Mouse (Mus musculus) left cerebral cortex, adult 8-10 months (tissue): ENCODE results near the gene Rps9. TPM values are rescaled to one million over a fixed set of nuclear protein-coding genes. Genes with fewer than 3 reads are reported as not detected.

Experiments
- DNase-seq, 2 experiments: peaks; one replicate each; pipeline ENCODE4 v3.0.0; 2022; ENCODE audit warnings: low spot score in 2 of 2
- total RNA-seq, 4 experiments: library from RNA; stranded (reverse); gene quantifications; 2 replicates each; pipeline ENCODE4 v1.2.4; 2022

Rps9 gene
- total RNA-seq: 100 to 1,000 TPM; 334 to 440 (median 376) TPM

DNA sequence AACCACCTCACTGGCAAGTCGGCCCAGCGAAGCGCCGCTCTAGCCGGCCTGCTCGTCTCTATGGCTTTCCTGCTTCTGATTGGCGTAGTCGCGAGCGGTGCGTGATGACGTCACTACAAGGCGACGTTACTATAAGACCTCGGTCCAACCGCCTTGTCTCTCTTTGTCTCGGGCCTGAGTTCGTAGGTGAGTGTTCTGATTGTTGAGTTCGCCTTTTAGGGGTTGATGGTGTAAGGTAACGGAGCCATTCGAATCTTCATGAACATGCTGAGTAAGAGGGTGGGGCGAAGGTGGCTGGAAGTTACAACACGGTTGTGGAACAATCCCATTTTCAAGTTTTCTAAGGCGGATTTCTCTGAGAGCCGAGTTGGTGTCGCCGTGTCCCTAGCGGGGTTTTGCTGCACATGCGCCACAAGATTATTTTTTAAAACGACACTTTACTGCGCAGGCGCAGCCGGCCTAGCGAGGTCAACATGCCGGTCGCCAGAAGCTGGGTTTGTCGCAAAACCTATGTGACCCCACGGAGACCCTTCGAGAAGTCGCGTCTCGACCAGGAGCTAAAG is at the start of gene Rps9:
Gene Rps9, plus strand, starts transcription at position 115 of the 563 bp plus-strand sequence.
- DNase-seq: peak; percentile 96 to 98

- DNase-seq: no peak
Observed at GRCm38 (mm10) chr7:3656966-3657365, 46.8 kb upstream of the Rps9 start.

- DNase-seq: no peak
Observed at GRCm38 (mm10) chr7:3658578-3658977, 45.2 kb upstream of the Rps9 start.

GRCm38 (mm10) chr7:3664524-3665214 is 39.1 kb upstream of the Rps9 start:
- no peak for DNase-seq

GRCm38 (mm10) chr7:3665215-3666114 is 38.3 kb upstream of the Rps9 start, which contains the start of gene Leng1:
Gene Leng1 (minus strand): TSS chr7:3665840.
- DNase-seq: peak; percentile 93 to 96

DNA sequence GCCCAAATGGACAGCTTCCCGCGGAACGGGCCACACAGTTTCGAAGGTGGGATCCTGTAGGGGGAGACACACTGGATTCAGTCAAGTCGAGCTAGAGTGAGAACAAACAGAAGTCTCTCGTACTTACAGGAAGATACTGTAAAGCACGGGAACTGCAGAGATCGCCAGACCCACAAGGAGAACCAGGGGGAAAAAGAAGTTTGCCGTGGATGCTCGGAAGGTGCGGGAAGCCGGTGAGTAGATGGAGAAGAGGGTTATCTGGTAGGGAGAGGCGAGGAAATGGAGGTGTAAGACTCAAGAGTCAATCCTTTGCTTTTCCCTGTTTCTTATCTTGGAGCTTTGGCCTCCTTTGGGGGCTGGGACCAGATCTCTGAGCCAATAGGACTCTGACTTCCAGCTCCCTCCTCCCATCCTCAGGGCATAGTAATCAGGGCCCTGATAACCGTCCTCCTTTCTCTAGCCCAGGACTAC is 36.8 kb upstream of the Rps9 start:
- no peak for DNase-seq

GRCm38 (mm10) chr7:3674507-3675227 is 29.1 kb upstream of the Rps9 start:
- peak; percentile 59 to 67 for DNase-seq

DNA sequence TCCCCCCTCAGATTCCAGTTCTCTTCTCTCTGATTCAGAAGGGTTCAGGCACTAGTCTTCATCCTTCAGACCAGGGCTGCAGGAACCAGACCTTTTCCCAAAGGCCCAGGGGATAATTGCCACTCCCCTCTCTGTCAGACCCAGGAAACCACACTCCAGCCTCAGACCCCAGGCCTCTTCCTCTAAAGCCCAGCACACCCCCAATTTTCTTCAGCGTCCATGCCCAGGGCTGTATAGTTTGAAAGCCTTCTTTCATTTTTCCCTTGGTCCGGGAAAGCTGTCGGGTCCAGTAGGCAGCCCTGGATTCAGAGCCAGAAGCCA is 28.6 kb upstream of the Rps9 start:
- no peak for DNase-seq

DNA sequence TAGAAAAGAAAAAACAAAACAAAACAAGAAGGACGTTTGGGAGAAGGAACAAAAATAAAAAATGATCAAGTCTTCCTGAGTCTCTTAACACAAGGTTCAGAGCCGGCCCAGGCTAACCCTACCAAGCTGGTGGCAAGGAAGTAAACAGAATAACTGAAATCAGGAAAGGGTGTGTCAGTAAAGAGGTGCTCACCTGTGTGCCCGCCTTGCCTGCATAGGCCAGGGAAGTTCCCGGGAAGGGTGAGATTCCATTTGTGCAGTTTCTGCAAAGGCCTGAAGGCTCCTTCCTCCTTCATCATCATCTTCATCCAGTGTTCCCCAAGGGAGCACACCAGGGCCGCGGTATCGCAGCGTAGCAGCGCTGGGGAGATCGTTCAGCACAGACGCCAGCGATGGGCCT is 27.4 kb upstream of the Rps9 start:
- no peak for DNase-seq

- no peak for DNase-seq
Observed at GRCm38 (mm10) chr7:3677342-3677741, 26.5 kb upstream of the Rps9 start, which contains the start of gene Tmc4. Gene Tmc4 (minus strand): TSS chr7:3677553.

DNA sequence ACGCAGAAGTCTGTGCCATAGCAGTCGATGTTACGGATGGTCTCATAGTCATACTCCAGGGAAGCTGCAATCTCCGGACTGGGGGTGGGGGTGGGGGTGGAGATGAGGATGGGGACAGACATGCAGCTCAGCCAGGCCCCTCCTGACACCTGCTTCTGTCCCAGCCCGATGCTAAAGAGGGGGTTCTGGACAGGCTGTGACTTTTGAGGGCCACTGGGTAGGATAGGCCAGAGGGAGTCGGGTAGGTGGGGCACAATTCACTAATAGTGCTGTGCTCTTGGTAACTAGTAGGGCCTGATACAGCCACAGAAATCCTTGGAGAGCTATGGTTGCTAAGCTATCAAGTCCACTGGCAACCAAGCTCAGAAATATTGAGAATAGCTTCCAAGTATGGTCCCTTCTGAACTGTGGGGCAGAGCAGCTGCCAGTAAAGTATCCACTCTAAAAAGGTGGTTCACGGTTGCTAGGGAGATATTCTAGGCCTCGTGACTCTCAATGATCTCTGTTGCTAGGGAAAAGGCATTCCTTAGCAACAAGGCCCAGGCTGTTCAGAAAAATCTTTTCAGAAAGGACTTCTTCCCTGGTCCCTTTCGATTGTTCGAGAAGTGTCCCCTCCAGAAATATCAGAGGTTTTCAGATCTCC is 19.8 kb upstream of the Rps9 start:
- DNase-seq: no peak

GRCm38 (mm10) chr7:3684698-3685097 is 19.1 kb upstream of the Rps9 start:
- DNase-seq: no peak

DNA sequence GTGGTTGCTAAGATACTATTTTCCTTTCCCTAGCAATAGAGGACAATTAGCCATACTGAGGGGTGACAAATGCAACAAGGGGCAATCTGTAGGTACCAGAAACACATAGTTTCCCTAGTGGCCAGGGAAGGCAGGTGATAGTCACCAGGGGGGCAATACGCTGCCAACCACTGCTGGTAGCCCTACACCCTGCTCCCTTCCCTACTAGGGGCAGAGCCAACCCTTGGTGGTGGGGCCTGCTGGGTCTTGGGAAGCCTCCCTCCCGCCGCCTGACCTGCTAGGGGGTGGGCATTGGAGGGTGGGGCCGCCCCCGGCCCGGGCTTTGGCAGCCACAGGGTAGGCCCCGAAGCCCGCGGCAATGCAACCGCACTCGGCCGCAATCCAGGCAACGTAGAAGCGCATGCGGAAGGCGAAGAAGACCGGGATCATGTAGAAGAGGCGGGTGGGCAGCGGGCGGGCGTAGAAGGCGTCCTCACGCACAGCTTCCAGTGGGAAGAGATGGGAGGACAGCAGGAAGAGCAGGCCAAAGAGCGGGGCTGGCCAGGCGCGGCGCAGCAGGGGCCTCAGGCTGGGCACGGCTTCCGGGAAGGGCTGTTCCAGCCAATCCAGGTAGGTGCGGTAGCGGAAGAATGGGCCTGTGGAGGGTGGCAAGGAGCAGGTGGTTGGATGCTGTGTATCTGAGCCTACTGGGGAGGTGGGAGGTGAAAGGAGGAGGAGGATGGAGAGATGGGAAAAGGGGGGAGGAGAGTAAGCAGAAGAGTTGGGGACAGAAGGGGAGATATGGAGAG is 18.2 kb upstream of the Rps9 start:
- DNase-seq: no peak

GRCm38 (mm10) chr7:3691919-3692318 is 11.9 kb upstream of the Rps9 start:
- DNase-seq: no peak

GRCm38 (mm10) chr7:3692382-3692986 is 11.3 kb upstream of the Rps9 start, which contains the start of gene Tsen34:
Gene Tsen34 (plus strand): TSS chr7:3692863.
- no peak for DNase-seq

- DNase-seq: peak; percentile 92 to 98
Observed at GRCm38 (mm10) chr7:3692987-3693808, 10.6 kb upstream of the Rps9 start, which contains the start of gene Mboat7. Gene Mboat7 (minus strand): TSS chr7:3693523.

DNA sequence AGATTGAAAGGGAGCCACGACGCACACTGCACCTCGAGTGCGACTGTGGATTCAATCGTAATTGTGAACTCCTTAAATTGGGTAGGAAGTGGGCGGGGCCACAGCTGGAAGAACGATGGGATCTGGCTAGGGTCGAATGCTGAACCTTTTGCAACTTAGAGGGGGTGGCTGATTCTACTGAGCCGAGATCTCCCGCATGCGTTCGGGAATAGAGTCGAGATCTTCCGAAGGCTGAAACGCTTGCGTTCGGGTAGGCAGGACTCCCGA is 10.1 kb upstream of the Rps9 start:
- no peak for DNase-seq

GRCm38 (mm10) chr7:3694076-3694948 is 9.5 kb upstream of the Rps9 start:
- DNase-seq: peak in 1 of 2 experiments; percentile 65
